Mouse (Mus musculus): Measurements from ENCODE around the gene Mul1. TPM values are rescaled to one million over a fixed set of nuclear protein-coding genes. Genes with fewer than 3 reads are reported as not detected.
"Not testable (repeated sequence)": the region's sequence is repeated elsewhere in the genome, so short reads cannot be mapped to it uniquely, and the experiment has no call there.

Mul1 gene
- total and polyA plus RNA-seq, 2 experiments, result 17.4 to 28.9 TPM

DNA sequence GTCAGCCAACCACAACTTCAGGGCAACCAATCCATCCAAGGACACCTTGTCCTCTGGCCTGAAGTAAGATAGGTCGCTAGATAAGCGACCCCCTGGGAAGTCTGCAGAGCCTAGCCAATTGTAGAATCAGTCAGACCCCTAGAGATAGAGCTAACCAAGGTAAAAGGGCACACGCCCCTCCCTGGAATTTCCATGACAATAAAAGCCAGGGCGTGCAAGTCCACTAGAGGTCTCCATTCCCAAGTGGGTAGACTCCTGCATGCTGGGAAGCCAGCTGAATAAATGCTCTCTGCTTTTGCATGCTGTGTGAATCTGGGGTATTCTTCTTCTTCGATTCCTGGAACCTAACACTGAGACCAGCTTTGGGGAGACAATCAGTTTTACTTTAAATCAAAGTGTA, 18.1 kb upstream of the Mul1 start:
- TF ChIP-seq CTCF (IDR thresholded peaks at IDR 0.05; ENCODE audit: low read depth, low read length) (no peak), POLR2A (IDR thresholded peaks at IDR 0.05; ENCODE audit: extremely low read depth, insufficient read depth, low read length) (no peak)
- no peaks in the 10 kb centered on the region for H3K27me3 ChIP-seq (ENCODE audit: control insufficient read depth, insufficient read depth, low read length)
- H3K36me3 ChIP-seq (ENCODE audit: control insufficient read depth, insufficient read depth, low read length), result no peaks in the 10 kb centered on the region
- no peak overlapping the region for H3K9ac ChIP-seq (ENCODE audit: low read depth, low read length)
- no peak for DNase-seq (ENCODE audit: extremely low read depth, low read depth, low spot score)
- no peaks in the 10 kb centered on the region for H3K79me2 ChIP-seq (ENCODE audit: control insufficient read depth, insufficient read depth, low read length)
- no peak overlapping the region for H3K27ac ChIP-seq (replicated peaks; ENCODE audit: insufficient read depth, low read depth, low read length)
- 81% methylated on average over 5 of the region's 5 CpGs for WGBS
- no peaks in the 10 kb centered on the region for H3K4me1 ChIP-seq (ENCODE audit: control insufficient read depth, insufficient read depth, low read length)
- no peak overlapping the region for H3K4me3 ChIP-seq (ENCODE audit: insufficient read depth, low read depth, low read length)

DNA sequence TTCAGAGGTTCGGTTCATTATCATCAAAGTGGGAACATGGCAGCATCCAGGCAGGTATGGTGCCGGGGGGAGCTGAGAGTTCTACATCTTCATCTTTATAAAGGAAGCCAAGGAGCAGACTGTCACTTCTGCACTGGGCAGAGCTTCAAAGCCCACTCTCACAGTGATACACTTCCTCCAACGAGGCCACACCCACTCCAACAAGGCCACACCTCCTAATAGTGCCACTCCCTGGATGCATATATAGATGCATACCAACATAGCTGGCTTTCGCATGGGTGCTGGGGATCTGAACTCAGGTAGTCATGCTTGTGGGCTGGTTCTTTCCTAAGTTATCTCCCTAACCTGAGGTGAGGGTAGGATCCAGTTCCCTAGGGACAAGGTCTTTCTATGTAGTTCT, 16.6 kb upstream of the Mul1 start:
- Histone ChIP-seq H3K27ac (replicated peaks; ENCODE audit: insufficient read depth, low read depth, low read length) (no peak overlapping the region), H3K36me3 (ENCODE audit: control insufficient read depth, insufficient read depth, low read length) (no peaks in the 10 kb centered on the region), H3K4me3 (ENCODE audit: insufficient read depth, low read depth, low read length) (no peak overlapping the region), H3K27me3 (ENCODE audit: control insufficient read depth, insufficient read depth, low read length) (no peaks in the 10 kb centered on the region), H3K9ac (ENCODE audit: low read depth, low read length) (no peak overlapping the region), H3K79me2 (ENCODE audit: control insufficient read depth, insufficient read depth, low read length) (no peaks in the 10 kb centered on the region), H3K4me1 (ENCODE audit: control insufficient read depth, insufficient read depth, low read length) (no peaks in the 10 kb centered on the region)
- WGBS, result 85% methylated on average over 4 of the region's 4 CpGs
- TF ChIP-seq POLR2A (IDR thresholded peaks at IDR 0.05; ENCODE audit: extremely low read depth, insufficient read depth, low read length), result no peak
- no peak for TF ChIP-seq CTCF (IDR thresholded peaks at IDR 0.05; ENCODE audit: low read depth, low read length)
- DNase-seq (ENCODE audit: extremely low read depth, low read depth, low spot score), result no peak

DNA sequence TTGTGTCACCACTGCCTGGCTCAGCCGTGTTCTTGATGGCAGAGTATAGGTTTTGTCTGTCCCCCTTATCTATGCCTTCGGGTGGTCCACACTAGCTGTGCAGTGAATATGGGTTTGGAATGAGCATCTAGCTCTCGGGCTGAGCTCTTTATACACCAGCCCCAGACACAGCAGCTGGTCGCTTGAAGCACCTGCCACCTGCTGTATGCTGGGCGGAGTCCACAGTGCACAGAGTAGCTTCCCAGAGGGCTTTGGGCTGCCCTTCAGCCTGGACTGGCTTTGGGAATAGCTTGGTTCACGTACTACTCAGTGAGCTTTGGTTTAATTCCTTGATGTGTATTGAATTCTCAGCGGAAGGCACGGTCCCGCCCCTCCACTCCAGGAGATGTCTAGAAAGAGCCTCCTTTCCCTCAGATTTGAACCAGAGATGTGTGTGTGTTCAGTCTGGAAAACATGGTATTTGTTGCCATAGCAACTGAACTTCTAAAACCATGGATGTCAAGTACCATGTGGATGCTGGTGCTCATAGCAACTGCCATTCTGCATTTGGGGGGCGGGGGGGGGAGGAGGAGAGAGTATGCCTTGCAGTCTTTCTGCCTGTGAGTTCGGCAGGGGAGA, 16.0 kb upstream of the Mul1 start:
- H3K79me2 ChIP-seq (ENCODE audit: control insufficient read depth, insufficient read depth, low read length), result no peaks in the 10 kb centered on the region
- TF ChIP-seq POLR2A (IDR thresholded peaks at IDR 0.05; ENCODE audit: extremely low read depth, insufficient read depth, low read length) (no peak), CTCF (IDR thresholded peaks at IDR 0.05; ENCODE audit: low read depth, low read length) (no peak)
- no peak overlapping the region for H3K9ac ChIP-seq (ENCODE audit: low read depth, low read length)
- H3K27me3 ChIP-seq (ENCODE audit: control insufficient read depth, insufficient read depth, low read length), result no peaks in the 10 kb centered on the region
- 56% methylated on average over 11 of the region's 11 CpGs for WGBS
- DNase-seq (ENCODE audit: extremely low read depth, low read depth, low spot score), result no peak
- no peak overlapping the region for H3K27ac ChIP-seq (replicated peaks; ENCODE audit: insufficient read depth, low read depth, low read length)
- H3K4me1 ChIP-seq (ENCODE audit: control insufficient read depth, insufficient read depth, low read length), result no peaks in the 10 kb centered on the region
- H3K4me3 ChIP-seq (ENCODE audit: insufficient read depth, low read depth, low read length), result no peak overlapping the region
- no peaks in the 10 kb centered on the region for H3K36me3 ChIP-seq (ENCODE audit: control insufficient read depth, insufficient read depth, low read length)

DNA sequence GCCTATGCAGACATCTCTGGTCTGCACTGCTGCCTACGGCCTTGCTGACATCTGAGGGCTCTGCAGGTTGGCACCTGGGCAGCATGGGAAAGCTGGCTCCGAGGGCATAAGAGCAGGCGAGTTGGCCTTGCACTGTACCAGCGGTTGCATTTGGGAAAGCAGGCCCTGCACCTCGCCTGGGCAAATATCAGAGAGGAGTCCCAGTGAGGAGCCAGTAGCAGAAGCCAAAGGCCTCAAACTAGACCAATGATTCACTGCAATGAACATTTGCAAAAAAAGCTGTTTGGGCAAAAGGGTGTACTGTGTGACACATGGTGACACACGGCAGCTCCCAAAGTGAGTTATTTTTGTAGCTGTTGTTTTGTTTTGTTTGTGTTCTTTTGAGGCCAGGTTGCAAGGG, 9.4 kb upstream of the Mul1 start:
- no peak for DNase-seq (ENCODE audit: extremely low read depth, low read depth, low spot score)
- no peaks in the 10 kb centered on the region for H3K36me3 ChIP-seq (ENCODE audit: control insufficient read depth, insufficient read depth, low read length)
- WGBS, result 83% methylated on average over 6 of the region's 6 CpGs
- H3K79me2 ChIP-seq (ENCODE audit: control insufficient read depth, insufficient read depth, low read length), result no peaks in the 10 kb centered on the region
- H3K4me1 ChIP-seq (ENCODE audit: control insufficient read depth, insufficient read depth, low read length), result peaks cover 5% of the 10 kb centered on the region
- H3K9ac ChIP-seq (ENCODE audit: low read depth, low read length), result no peak overlapping the region
- no peaks in the 10 kb centered on the region for H3K27me3 ChIP-seq (ENCODE audit: control insufficient read depth, insufficient read depth, low read length)
- H3K4me3 ChIP-seq (ENCODE audit: insufficient read depth, low read depth, low read length), result no peak overlapping the region
- TF ChIP-seq POLR2A (IDR thresholded peaks at IDR 0.05; ENCODE audit: extremely low read depth, insufficient read depth, low read length) (no peak), CTCF (IDR thresholded peaks at IDR 0.05; ENCODE audit: low read depth, low read length) (no peak)
- H3K27ac ChIP-seq (replicated peaks; ENCODE audit: insufficient read depth, low read depth, low read length), result no peak overlapping the region

DNA sequence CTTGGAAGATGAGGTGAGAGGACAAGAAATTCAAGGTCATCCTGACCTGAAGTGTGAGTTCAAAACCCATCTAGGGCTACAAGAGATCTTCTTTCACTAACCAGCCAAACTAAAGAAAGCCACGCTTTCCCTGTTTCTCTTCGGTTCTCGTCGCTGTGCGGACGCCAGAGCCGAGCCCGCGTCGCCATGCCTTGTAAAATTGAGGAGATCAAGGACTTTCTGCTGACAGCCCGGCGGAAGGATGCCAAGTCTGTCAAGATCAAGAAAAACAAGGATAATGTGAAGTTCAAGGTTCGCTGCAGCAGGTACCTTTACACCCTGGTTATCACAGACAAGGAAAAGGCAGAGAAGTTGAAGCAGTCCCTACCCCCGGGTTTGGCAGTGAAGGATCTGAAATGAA, 8.9 kb upstream of the Mul1 start:
- H3K36me3 ChIP-seq (ENCODE audit: control insufficient read depth, insufficient read depth, low read length); H3K4me1 ChIP-seq (ENCODE audit: control insufficient read depth, insufficient read depth, low read length); H3K79me2 ChIP-seq (ENCODE audit: control insufficient read depth, insufficient read depth, low read length); H3K27me3 ChIP-seq (ENCODE audit: control insufficient read depth, insufficient read depth, low read length); H3K4me3 ChIP-seq (ENCODE audit: insufficient read depth, low read depth, low read length); DNase-seq (ENCODE audit: extremely low read depth, low read depth, low spot score); H3K9ac ChIP-seq (ENCODE audit: low read depth, low read length); H3K27ac ChIP-seq (replicated peaks; ENCODE audit: insufficient read depth, low read depth, low read length): not testable (repeated sequence)
- 92% methylated on average over 14 of the region's 14 CpGs for WGBS

DNA sequence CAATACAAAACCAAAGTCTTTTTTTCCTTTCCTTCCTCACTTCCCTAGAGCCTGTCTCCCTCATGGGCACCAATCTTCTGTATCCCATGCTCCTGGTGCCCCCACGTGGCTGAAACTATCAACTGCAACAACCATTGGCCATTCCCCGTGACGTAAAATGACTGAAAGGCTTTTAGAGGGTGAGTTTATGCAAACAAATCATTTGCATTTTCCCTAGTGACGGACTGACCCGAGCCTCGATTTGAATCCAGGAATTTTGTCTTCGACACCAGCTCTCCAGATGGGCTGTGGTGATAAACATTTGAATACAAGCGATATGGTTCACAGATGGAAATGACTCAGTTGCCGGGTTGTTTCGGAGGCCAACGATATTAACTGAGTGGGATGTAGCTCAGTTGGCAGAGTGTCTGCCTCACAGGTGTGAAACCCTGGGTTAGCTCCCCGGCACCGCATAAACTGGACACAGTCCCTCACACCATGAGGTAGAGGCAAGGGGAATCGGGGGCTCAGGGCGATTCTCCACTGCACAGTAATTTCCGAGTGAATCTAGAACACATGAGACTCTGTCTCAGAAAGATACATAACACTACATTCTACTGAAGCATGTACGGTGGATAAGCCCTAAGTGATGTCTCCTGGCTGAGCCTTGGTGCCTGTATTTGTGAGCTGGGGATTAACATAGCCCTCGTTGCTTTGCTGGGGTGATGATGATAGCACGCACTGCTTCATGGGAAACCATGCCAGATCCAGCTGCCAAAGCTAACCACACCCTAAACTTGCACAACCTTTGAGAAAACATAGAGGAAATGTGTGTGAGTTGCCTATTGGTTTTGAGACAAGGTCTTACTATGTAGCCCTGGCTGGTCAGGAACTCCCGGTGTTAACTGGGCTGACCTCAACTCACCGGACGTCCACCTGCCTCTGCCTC, 7.4 kb upstream of the Mul1 start:
- peak; percentile 87 for DNase-seq (ENCODE audit: extremely low read depth, low read depth, low spot score)
- H3K27ac ChIP-seq (replicated peaks; ENCODE audit: insufficient read depth, low read depth, low read length), result no peak overlapping the region
- WGBS, result 24% methylated on average over 22 of the region's 22 CpGs
- H3K4me3 ChIP-seq (ENCODE audit: insufficient read depth, low read depth, low read length), result no peak overlapping the region
- TF ChIP-seq POLR2A (IDR thresholded peaks at IDR 0.05; ENCODE audit: extremely low read depth, insufficient read depth, low read length) (no peak), CTCF (IDR thresholded peaks at IDR 0.05; ENCODE audit: low read depth, low read length) (peak; percentile 73)
- H3K36me3 ChIP-seq (ENCODE audit: control insufficient read depth, insufficient read depth, low read length), result no peaks in the 10 kb centered on the region
- H3K4me1 ChIP-seq (ENCODE audit: control insufficient read depth, insufficient read depth, low read length), result peaks cover 5% of the 10 kb centered on the region
- H3K27me3 ChIP-seq (ENCODE audit: control insufficient read depth, insufficient read depth, low read length), result no peaks in the 10 kb centered on the region
- no peaks in the 10 kb centered on the region for H3K79me2 ChIP-seq (ENCODE audit: control insufficient read depth, insufficient read depth, low read length)
- no peak overlapping the region for H3K9ac ChIP-seq (ENCODE audit: low read depth, low read length)

Measured in liver, adult 2 months (tissue).